Mouse (Mus musculus): Measurements from ENCODE around the gene Ppp1r14b. TPM values are rescaled to one million over a fixed set of nuclear protein-coding genes. Genes with fewer than 3 reads are reported as not detected.

Gene Ppp1r14b
- polyA plus RNA-seq, 1 experiment from 2014 or later: 82.3 TPM

GRCm38 (mm10) chr19:7006892-7007593, 32.3 kb downstream of the Ppp1r14b start:
- H3K27me3 ChIP-seq (replicated peaks): no peaks in the 10 kb centered on the region
- no peaks in the 10 kb centered on the region for H3K36me3 ChIP-seq
- 77% methylated on average over 9 of the region's 9 CpGs for WGBS
- H3K9me3 ChIP-seq: no peaks in the 10 kb centered on the region
- no peak overlapping the region for H3K9ac ChIP-seq
- no peak for ATAC-seq (ENCODE audit: extremely low read depth, insufficient number of reproducible peaks, low FRiP score, low TSS enrichment)
- no peak overlapping the region for H3K27ac ChIP-seq (replicated peaks)
- H3K4me1 ChIP-seq: peaks cover 7% of the 10 kb centered on the region; the same call in 1 of the 2 replicates
- H3K4me3 ChIP-seq: no peak overlapping the region
- no peak overlapping the region for H3K4me2 ChIP-seq

- Histone ChIP-seq H3K4me3 (no peak overlapping the region), H3K27ac (replicated peaks) (no peak overlapping the region), H3K9me3 (no peaks in the 10 kb centered on the region), H3K36me3 (no peaks in the 10 kb centered on the region), H3K9ac (no peak overlapping the region), H3K4me2 (no peak overlapping the region), H3K27me3 (replicated peaks) (no peaks in the 10 kb centered on the region), H3K4me1 (no peaks in the 10 kb centered on the region)
- 77% methylated on average over 4 of the region's 4 CpGs for whole genome bisulfite sequencing
- no peak for ATAC-seq (ENCODE audit: extremely low read depth, insufficient number of reproducible peaks, low FRiP score, low TSS enrichment)
These were observed 37.7 kb downstream of the Ppp1r14b start for GRCm38 (mm10) chr19:7012426-7012825.

DNA sequence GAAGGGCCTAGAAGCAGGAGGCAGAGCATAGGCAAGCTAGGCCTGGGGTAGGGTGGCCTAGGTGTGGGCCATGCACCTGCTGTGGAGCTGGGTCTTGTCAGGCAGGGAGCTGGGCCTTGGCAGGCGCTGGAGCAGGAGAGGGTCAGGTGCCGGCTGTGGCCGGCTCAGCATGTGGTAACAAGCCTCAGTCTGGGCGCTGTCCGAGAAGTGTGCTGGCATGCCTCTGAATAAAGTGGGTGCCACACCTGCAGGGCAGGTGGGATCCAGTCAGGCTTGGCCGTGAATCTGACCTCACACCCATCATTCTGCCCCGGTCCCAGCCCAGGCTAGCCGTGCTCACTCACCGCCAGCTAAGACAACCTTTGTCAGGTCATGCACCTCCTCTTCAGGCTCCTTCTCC, 39.2 kb downstream of the Ppp1r14b start:
- ATAC-seq (ENCODE audit: extremely low read depth, insufficient number of reproducible peaks, low FRiP score, low TSS enrichment): no peak
- Histone ChIP-seq H3K4me3 (no peak overlapping the region), H3K9me3 (no peaks in the 10 kb centered on the region), H3K4me2 (no peak overlapping the region), H3K36me3 (peaks cover 9% of the 10 kb centered on the region), H3K4me1 (peaks cover 13% of the 10 kb centered on the region), H3K27ac (replicated peaks) (no peak overlapping the region), H3K27me3 (replicated peaks) (no peaks in the 10 kb centered on the region), H3K9ac (no peak overlapping the region)
- WGBS: 79% methylated on average over 9 of the region's 9 CpGs

DNA sequence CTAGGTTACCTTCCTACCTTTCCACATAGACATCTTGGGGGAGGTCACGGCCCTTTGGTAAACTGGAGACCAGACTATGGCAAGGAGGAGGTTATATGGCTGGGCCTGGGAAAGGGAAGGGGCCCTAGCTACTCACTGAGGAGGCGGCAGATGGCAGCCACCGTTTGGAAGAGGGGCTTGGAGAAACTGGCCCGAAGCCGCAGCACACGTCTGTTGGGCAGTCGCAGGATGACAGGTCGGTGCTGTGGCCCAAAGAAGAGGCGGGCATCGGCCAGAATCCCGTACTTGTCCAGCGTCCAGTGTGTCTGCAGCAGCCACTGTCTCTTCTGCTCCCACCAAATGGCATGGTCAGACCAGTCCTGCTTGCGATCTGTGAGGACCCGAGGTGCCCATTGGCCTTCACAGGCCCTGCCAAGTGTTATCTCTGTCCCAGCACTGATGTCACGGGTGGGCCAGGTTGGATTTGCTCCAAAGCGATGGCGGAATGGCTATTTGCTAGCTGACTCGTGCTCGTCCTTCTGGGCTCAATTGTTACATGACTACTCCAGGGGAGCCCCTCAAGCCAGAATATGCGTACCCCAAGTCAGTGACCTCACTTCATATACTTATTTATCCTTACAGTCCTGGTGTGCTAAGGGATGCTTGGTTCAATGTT, 39.8 kb downstream of the Ppp1r14b start:
- Histone ChIP-seq H3K27me3 (replicated peaks) (no peaks in the 10 kb centered on the region), H3K36me3 (peaks cover 15% of the 10 kb centered on the region), H3K9ac (no peak overlapping the region), H3K4me3 (no peak overlapping the region), H3K4me2 (no peak overlapping the region), H3K27ac (replicated peaks) (no peak overlapping the region), H3K4me1 (peaks cover 17% of the 10 kb centered on the region), H3K9me3 (no peaks in the 10 kb centered on the region)
- WGBS: 83% methylated on average over 20 of the region's 20 CpGs
- no peak for ATAC-seq (ENCODE audit: extremely low read depth, insufficient number of reproducible peaks, low FRiP score, low TSS enrichment)

- H3K4me2 ChIP-seq: peak overlapping the region; percentile 36; the same call in 1 of the 2 replicates
- H3K4me3 ChIP-seq: peak overlapping the region; percentile 10
- H3K36me3 ChIP-seq: peaks cover 47% of the 10 kb centered on the region
- H3K9me3 ChIP-seq: no peaks in the 10 kb centered on the region
- WGBS: 56% methylated on average over 12 of the region's 12 CpGs
- H3K27me3 ChIP-seq (replicated peaks): no peaks in the 10 kb centered on the region
- H3K27ac ChIP-seq (replicated peaks): peak overlapping the region; percentile 54; the same call in 1 of the 2 replicates
- ATAC-seq (ENCODE audit: extremely low read depth, insufficient number of reproducible peaks, low FRiP score, low TSS enrichment): no peak
- peaks cover 17% of the 10 kb centered on the region for H3K4me1 ChIP-seq
- no peak overlapping the region for H3K9ac ChIP-seq
These were observed 43.0 kb downstream of the Ppp1r14b start for GRCm38 (mm10) chr19:7017541-7018457.

GRCm38 (mm10) chr19:7018546-7018945, 43.8 kb downstream of the Ppp1r14b start:
- Histone ChIP-seq H3K4me1 (peaks cover 17% of the 10 kb centered on the region), H3K9ac (peak overlapping the region; percentile 25; the same call in 1 of the 2 replicates), H3K27ac (replicated peaks) (peak overlapping the region; percentile 54), H3K4me2 (peak overlapping the region; percentile 36; the same call in 1 of the 2 replicates), H3K9me3 (no peaks in the 10 kb centered on the region), H3K36me3 (peaks cover 55% of the 10 kb centered on the region), H3K27me3 (replicated peaks) (no peaks in the 10 kb centered on the region), H3K4me3 (peak overlapping the region; percentile 10)
- 85% methylated on average over 11 of the region's 11 CpGs for WGBS
- ATAC-seq (ENCODE audit: extremely low read depth, insufficient number of reproducible peaks, low FRiP score, low TSS enrichment): no peak

- Histone ChIP-seq H3K36me3 (peaks cover 61% of the 10 kb centered on the region), H3K9me3 (no peaks in the 10 kb centered on the region), H3K4me1 (peaks cover 17% of the 10 kb centered on the region), H3K27ac (replicated peaks) (peak within 1 kb of the TSS; percentile 54), H3K27me3 (replicated peaks) (no peaks in the 10 kb centered on the region), H3K4me2 (peak within 1 kb of the TSS; percentile 36; the same call in 1 of the 2 replicates), H3K4me3 (peak within 1 kb of the TSS; percentile 10), H3K9ac (peak within 1 kb of the TSS; percentile 25; the same call in 1 of the 2 replicates)
- no peak for ATAC-seq (ENCODE audit: extremely low read depth, insufficient number of reproducible peaks, low FRiP score, low TSS enrichment)
- WGBS: 56% methylated on average over 5 of the region's 5 CpGs
These were observed 44.4 kb downstream of the Ppp1r14b start, which contains the start of gene Fermt3 for GRCm38 (mm10) chr19:7019191-7019590. TSS of gene Fermt3 (minus strand) at chr19:7019469.

DNA sequence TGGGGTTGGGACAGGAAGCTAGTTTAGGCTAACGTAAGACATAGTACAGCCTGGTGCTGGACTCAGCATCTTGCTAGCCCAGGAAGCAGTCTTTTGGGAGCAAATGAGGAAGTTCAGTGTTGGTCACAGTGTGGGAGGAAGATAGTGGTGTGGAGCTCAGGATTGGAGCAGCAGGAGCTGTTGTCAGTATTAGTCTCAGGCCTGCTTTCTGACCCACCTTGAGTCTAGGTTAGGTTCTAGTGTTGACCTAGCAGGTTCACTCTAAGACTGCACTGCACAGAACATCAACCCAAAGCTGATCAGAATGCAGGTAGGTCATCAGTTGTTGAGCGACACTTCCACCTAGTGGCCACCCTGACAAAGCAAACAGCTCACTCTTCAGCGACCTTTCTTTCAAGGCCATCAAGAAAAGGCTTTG, 45.5 kb downstream of the Ppp1r14b start:
- Histone ChIP-seq H3K27me3 (replicated peaks) (no peaks in the 10 kb centered on the region), H3K9me3 (no peaks in the 10 kb centered on the region), H3K36me3 (peaks cover 72% of the 10 kb centered on the region), H3K4me1 (peaks cover 17% of the 10 kb centered on the region), H3K4me3 (no peak overlapping the region), H3K9ac (no peak overlapping the region), H3K27ac (replicated peaks) (peak overlapping the region; percentile 46; the same call in 1 of the 2 replicates), H3K4me2 (no peak overlapping the region)
- ATAC-seq (ENCODE audit: extremely low read depth, insufficient number of reproducible peaks, low FRiP score, low TSS enrichment): no peak
- WGBS: 38% methylated on average over 3 of the region's 3 CpGs

Other genes starting within 250 kb of the Ppp1r14b start
- gene Rps6ka4, start 134.3 kb upstream of the Ppp1r14b start, polyA plus RNA-seq (2015; fragmentation: Nextera tagmentation; extraction: Ambion mirVana): 14.1 and 15.4 TPM in 2 replicates
- gene Ccdc88b, start 116.8 kb upstream of the Ppp1r14b start, polyA plus RNA-seq (2015; fragmentation: Nextera tagmentation; extraction: Ambion mirVana): 0.39 and 1.3 TPM in 2 replicates
- 79.1 and 93.8 TPM in 2 replicates for gene Trmt112, start 65.3 kb upstream of the Ppp1r14b start, polyA plus RNA-seq (2015; fragmentation: Nextera tagmentation; extraction: Ambion mirVana)
- gene Prdx5, start 64.9 kb upstream of the Ppp1r14b start, polyA plus RNA-seq (2015; fragmentation: Nextera tagmentation; extraction: Ambion mirVana): 217 and 232 TPM in 2 replicates
- 30.4 and 33.0 TPM in 2 replicates for gene Esrra, start 53.2 kb upstream of the Ppp1r14b start, polyA plus RNA-seq (2015; fragmentation: Nextera tagmentation; extraction: Ambion mirVana)
- gene Catsperz, start 49.6 kb upstream of the Ppp1r14b start, polyA plus RNA-seq (2015; fragmentation: Nextera tagmentation; extraction: Ambion mirVana): 1.7 and 3.6 TPM in 2 replicates
- 0.18 and 0.44 TPM in 2 replicates for gene Kcnk4, start 40.5 kb upstream of the Ppp1r14b start, polyA plus RNA-seq (2015; fragmentation: Nextera tagmentation; extraction: Ambion mirVana)
- 56.9 and 59.8 TPM in 2 replicates for gene Bad, start 33.1 kb upstream of the Ppp1r14b start, polyA plus RNA-seq (2015; fragmentation: Nextera tagmentation; extraction: Ambion mirVana)
- gene Gpr137, start 32.5 kb upstream of the Ppp1r14b start, polyA plus RNA-seq (2015; fragmentation: Nextera tagmentation; extraction: Ambion mirVana): 18.6 and 19.6 TPM in 2 replicates
- 18.1 and 18.6 TPM in 2 replicates for gene Plcb3, start 1.5 kb downstream of the Ppp1r14b start, polyA plus RNA-seq (2015; fragmentation: Nextera tagmentation; extraction: Ambion mirVana)
- 80.9 and 98.7 TPM in 2 replicates for gene Fkbp2, start 5.5 kb downstream of the Ppp1r14b start, polyA plus RNA-seq (2015; fragmentation: Nextera tagmentation; extraction: Ambion mirVana)
- 125 and 133 TPM in 2 replicates for gene Vegfb, start 12.7 kb downstream of the Ppp1r14b start, polyA plus RNA-seq (2015; fragmentation: Nextera tagmentation; extraction: Ambion mirVana)
- 33.2 and 35.6 TPM in 2 replicates for gene Dnajc4, start 17.6 kb downstream of the Ppp1r14b start, polyA plus RNA-seq (2015; fragmentation: Nextera tagmentation; extraction: Ambion mirVana)
- 23.3 and 26.8 TPM in 2 replicates for gene Nudt22, start 21.1 kb downstream of the Ppp1r14b start, polyA plus RNA-seq (2015; fragmentation: Nextera tagmentation; extraction: Ambion mirVana)
- gene Trpt1, start 21.2 kb downstream of the Ppp1r14b start, polyA plus RNA-seq (2015; fragmentation: Nextera tagmentation; extraction: Ambion mirVana): 15.8 and 16.6 TPM in 2 replicates
- gene Fermt3, start 44.5 kb downstream of the Ppp1r14b start, polyA plus RNA-seq (2015; fragmentation: Nextera tagmentation; extraction: Ambion mirVana): 7.6 and 8.1 TPM in 2 replicates
- 207 and 228 TPM in 2 replicates for gene Stip1, start 65.0 kb downstream of the Ppp1r14b start, polyA plus RNA-seq (2015; fragmentation: Nextera tagmentation; extraction: Ambion mirVana)
- 32.0 and 32.9 TPM in 2 replicates for gene Macrod1, start 81.8 kb downstream of the Ppp1r14b start, polyA plus RNA-seq (2015; fragmentation: Nextera tagmentation; extraction: Ambion mirVana)
- 1.1 and 1.4 TPM in 2 replicates for gene Flrt1, start 130.8 kb downstream of the Ppp1r14b start, polyA plus RNA-seq (2015; fragmentation: Nextera tagmentation; extraction: Ambion mirVana)
- 147 and 160 TPM in 2 replicates for gene Otub1, start 231.3 kb downstream of the Ppp1r14b start, polyA plus RNA-seq (2015; fragmentation: Nextera tagmentation; extraction: Ambion mirVana)
- 1,676 and 1,958 TPM in 2 replicates for gene Cox8a, start 242.6 kb downstream of the Ppp1r14b start, polyA plus RNA-seq (2015; fragmentation: Nextera tagmentation; extraction: Ambion mirVana)